Mouse (Mus musculus): ENCODE measurements around the gene Fhl2. TPM values are rescaled to one million over a fixed set of nuclear protein-coding genes. Genes with fewer than 3 reads are reported as not detected.
A peak's percentile ranks its signal among the peaks of the same experiment; 100 is the strongest.

Fhl2 gene
- polyA plus RNA-seq, 1 experiment from 2014 or later = 11.2 TPM

DNA sequence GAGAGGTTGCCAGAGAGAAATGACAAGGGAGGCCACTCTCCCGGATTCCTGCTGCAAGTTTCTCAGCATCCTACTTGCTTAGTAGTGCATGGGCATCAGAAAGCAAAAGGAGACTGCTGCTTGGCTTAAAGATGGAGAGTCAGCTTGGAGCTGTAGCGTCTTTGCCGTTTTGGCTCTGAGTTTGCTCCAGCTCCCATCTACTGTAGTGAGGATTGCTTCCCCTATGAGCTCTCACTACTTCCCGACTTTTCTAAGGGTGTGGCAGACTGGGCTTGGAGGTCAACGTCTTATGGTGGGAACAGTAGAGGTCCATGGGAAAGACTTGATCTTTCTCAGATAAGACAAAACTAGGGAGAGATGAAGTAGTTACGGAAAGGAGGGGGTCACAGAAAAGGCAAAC lies 15.9 kb downstream of the Fhl2 start:
- no peaks in the 10 kb centered on the region for H3K9me3 ChIP-seq

DNA sequence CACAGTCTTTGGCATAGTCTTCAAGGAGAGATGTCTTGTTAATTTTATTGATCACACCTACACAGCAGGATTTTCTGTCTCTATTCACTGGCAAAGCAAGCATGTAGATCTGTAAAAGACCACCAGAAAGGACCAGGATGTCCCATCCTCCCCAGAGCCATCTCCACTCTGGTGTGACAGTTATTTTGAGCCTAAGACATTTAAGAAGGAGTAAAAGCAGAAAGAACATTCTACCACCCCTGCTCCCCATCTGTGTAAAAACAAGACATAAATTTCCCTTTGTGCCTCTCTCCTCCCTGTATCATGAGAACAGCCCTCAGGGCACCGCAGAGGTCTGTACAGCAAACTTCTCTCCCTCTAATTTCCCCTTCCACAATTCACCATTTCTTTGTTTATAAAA lies 18.0 kb downstream of the Fhl2 start:
- Histone ChIP-seq H3K27ac (no peak overlapping the region), H3K36me3 (no peaks in the 10 kb centered on the region), H3K9me3 (no peaks in the 10 kb centered on the region), H3K4me3 (no peak overlapping the region), H3K27me3 (ENCODE audit: insufficient read depth, poor library complexity, severe bottlenecking) (no peaks in the 10 kb centered on the region), H3K4me1 (replicated peaks) (no peaks in the 10 kb centered on the region)
- no peak for DNase-seq (ENCODE audit: low spot score)
- 97% methylated on average over 1 of the region's 1 CpGs for WGBS

More for the DNA sequence above, 15.9 kb downstream of the Fhl2 start:
- peaks cover under 1% of the 10 kb centered on the region for H3K4me1 ChIP-seq (replicated peaks)
- no peak overlapping the region for H3K27ac ChIP-seq
- no peaks in the 10 kb centered on the region for H3K27me3 ChIP-seq (ENCODE audit: insufficient read depth, poor library complexity, severe bottlenecking)
- H3K4me3 ChIP-seq = no peak overlapping the region
- 90% methylated on average over 6 of the region's 6 CpGs for WGBS
- no peak for DNase-seq (ENCODE audit: low spot score)
- H3K36me3 ChIP-seq = no peaks in the 10 kb centered on the region

DNA sequence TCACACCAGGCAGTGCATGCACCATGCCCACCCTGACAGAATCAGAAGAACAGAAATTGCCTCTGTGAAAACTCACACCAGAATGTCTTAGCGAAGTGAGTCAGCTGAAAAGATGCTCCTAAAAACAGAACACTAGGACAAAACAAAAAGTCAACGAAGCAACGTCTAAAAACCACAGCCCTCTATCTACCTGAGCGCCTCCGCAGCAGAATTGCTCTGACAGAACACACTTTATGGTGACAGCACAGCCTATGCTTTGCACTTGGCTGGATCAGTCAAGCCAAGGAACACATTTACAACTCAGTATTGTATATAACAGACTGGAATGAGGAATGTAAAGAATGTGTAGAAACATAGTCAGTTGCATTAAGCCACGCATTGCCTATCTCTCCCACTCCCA lies 18.4 kb downstream of the Fhl2 start:
- Histone ChIP-seq H3K36me3 (no peaks in the 10 kb centered on the region), H3K4me3 (no peak overlapping the region), H3K27ac (no peak overlapping the region), H3K4me1 (replicated peaks) (no peaks in the 10 kb centered on the region), H3K27me3 (ENCODE audit: insufficient read depth, poor library complexity, severe bottlenecking) (no peaks in the 10 kb centered on the region), H3K9me3 (no peaks in the 10 kb centered on the region)
- 85% methylated on average over 6 of the region's 6 CpGs for WGBS
- DNase-seq (ENCODE audit: low spot score) = no peak

DNA sequence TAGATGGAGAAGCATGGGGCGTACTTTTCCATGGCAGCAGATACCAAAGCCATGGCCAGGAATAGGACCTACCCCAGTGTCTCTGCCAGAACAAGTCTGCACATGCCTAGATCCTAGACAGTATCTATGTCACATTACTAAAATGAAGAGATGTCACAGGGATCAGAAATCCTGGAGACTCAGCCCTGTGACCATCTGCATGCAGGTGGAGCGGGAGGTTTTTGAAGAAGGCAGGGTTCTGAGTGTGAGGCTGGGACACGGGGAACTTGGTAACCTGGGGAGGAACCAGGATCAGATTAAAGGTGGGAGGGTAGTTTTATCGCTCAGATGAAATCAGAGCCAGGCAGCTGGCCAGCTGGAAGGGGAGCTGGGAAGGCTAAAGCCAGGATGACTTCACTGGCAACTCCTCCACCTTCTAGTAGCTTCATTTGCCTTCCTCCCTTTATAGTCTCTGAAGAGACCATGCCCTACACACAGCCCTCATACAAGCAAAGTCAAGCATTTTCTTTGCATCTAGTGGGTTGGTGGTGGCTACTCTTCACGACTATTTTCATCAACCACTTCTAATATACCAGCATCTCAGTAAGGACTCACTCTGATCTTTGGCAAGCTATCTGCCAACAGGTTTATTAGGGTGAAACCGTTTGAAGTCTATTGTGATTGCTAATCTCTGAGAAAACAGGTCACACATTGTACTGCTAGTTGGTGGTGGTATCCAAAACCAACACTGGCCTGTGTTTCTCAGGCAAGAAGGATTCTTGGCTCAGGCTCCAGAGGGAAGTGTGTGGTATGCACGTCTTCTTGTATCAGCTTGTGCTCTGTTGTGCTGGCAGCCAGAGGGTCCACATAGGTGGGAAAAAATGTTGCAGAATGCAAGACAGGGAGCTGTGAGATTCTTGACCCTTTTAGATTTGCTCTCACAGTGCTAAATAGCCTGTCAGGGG lies 23.2 kb downstream of the Fhl2 start:
- no peak overlapping the region for H3K4me3 ChIP-seq
- H3K27me3 ChIP-seq (ENCODE audit: insufficient read depth, poor library complexity, severe bottlenecking) = no peaks in the 10 kb centered on the region
- DNase-seq (ENCODE audit: low spot score) = no peak
- H3K27ac ChIP-seq = no peak overlapping the region
- no peaks in the 10 kb centered on the region for H3K4me1 ChIP-seq (replicated peaks)
- H3K9me3 ChIP-seq = no peaks in the 10 kb centered on the region
- H3K36me3 ChIP-seq = no peaks in the 10 kb centered on the region
- WGBS = 81% methylated on average over 7 of the region's 7 CpGs

DNA sequence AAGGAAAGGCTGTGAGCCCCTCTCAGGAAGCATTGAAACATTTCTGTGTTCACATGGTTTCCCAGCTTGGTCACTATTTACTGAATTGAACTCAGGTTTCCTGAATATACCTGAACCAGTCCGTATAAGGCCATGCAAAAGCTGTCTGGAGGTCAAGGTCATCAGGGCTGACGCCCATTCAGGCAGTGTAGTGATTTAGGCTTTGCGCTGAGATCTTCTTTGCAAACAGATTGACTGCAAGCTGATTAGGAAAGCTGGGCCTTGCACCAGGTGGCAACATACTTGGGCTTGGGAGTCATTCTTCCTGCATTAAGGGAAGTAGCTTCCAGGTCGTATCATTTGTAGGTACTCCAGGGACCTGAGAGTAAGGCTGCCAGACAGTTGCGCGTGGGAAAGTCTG lies 25.0 kb downstream of the Fhl2 start:
- DNase-seq (ENCODE audit: low spot score) = no peak
- no peak overlapping the region for H3K27ac ChIP-seq
- 88% methylated on average over 6 of the region's 6 CpGs for WGBS
- no peaks in the 10 kb centered on the region for H3K27me3 ChIP-seq (ENCODE audit: insufficient read depth, poor library complexity, severe bottlenecking)
- no peaks in the 10 kb centered on the region for H3K36me3 ChIP-seq
- H3K4me1 ChIP-seq (replicated peaks) = no peaks in the 10 kb centered on the region
- no peaks in the 10 kb centered on the region for H3K9me3 ChIP-seq
- H3K4me3 ChIP-seq = no peak overlapping the region

DNA sequence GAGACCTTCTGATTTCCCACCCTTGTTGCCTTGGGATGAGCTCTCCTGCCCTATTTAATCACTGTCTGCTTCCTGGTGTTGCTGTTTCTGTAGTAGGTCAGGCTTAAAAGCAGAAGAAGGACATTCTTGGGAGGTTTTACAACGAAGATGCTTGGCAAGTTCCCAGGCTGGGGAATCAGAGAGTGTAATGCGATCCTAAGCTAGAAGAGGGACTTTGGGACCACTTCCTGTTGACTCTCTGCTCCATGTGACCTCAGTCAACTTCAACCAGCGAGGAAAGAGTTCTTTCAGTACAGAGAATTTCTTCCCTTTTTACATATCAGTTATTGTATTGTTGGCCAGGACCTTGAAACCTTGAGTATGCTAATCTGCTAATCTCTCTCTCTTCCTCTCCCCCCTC lies 25.7 kb downstream of the Fhl2 start:
- Histone ChIP-seq H3K4me3 (no peak overlapping the region), H3K27me3 (ENCODE audit: insufficient read depth, poor library complexity, severe bottlenecking) (no peaks in the 10 kb centered on the region), H3K9me3 (no peaks in the 10 kb centered on the region), H3K27ac (no peak overlapping the region), H3K4me1 (replicated peaks) (no peaks in the 10 kb centered on the region), H3K36me3 (no peaks in the 10 kb centered on the region)
- no peak for DNase-seq (ENCODE audit: low spot score)
- WGBS = 37% methylated on average over 3 of the region's 3 CpGs

DNA sequence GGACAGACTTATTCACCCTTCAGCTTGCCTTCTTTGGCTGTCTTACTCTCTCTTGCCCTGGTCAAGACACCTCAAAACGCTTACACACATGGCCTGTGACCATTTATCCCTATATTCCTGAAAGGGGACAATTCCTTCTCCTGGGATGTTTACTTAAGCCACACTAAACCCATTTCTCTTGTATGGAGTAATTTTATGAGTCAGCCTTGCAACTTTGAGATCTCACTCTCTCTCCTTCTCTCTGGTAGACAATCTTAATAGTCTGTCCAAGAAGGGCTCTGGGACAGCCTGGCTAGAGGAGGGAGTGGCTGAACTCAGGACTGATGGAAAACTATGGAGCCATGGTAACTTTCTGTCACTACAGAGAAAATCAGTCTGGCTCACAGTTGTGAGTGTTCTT lies 27.1 kb downstream of the Fhl2 start:
- peaks cover 5% of the 10 kb centered on the region for H3K27me3 ChIP-seq (ENCODE audit: insufficient read depth, poor library complexity, severe bottlenecking)
- no peaks in the 10 kb centered on the region for H3K36me3 ChIP-seq
- DNase-seq (ENCODE audit: low spot score) = no peak
- H3K9me3 ChIP-seq = peaks cover 4% of the 10 kb centered on the region; the same call in 1 of the 2 replicates
- H3K27ac ChIP-seq = no peak overlapping the region
- H3K4me3 ChIP-seq = no peak overlapping the region
- WGBS = 83% methylated on average over 1 of the region's 1 CpGs
- no peaks in the 10 kb centered on the region for H3K4me1 ChIP-seq (replicated peaks)

DNA sequence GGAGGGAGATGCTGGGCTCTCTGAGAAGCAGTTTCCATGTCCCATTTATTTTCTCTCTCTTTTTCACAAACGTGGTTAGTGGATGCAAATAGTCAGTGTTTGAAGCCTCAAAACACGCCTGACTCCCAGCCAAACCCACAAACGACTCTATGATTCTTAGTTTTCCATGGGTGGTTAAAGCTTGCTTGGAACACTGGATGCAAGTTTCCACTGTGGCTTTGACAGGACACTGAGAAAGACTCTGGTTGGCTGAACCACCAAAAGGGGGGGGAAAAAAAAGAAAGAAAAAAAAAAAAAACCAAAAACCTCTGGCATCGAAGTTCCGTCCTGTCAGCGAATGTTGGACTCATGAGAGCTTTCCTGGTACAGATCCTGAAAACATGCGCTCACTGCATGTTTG lies 27.6 kb downstream of the Fhl2 start:
- peaks cover 9% of the 10 kb centered on the region for H3K27me3 ChIP-seq (ENCODE audit: insufficient read depth, poor library complexity, severe bottlenecking)
- H3K36me3 ChIP-seq = no peaks in the 10 kb centered on the region
- no peak overlapping the region for H3K4me3 ChIP-seq
- peaks cover 6% of the 10 kb centered on the region; the same call in 1 of the 2 replicates for H3K9me3 ChIP-seq
- no peaks in the 10 kb centered on the region for H3K4me1 ChIP-seq (replicated peaks)
- no peak overlapping the region for H3K27ac ChIP-seq
- DNase-seq (ENCODE audit: low spot score) = no peak
- WGBS = 84% methylated on average over 7 of the region's 7 CpGs

DNA sequence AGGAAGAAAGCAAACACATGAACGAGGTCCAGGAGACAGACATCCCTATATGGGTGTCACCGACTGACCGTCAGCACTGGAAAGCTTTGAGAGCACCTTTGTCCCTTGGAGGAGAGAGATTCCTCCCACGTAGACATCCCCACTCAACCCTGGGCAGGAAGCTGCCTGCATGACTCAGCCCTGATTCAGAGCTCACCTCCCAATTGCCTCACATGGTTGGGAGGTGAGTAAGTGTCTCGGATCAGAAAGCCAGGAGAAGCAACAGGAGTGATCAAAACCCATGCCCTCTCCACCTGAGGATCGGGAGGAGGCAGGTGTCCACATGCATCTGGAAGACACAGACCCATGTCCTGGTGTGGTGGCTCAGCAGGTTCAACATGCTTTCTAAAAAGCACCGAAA lies 28.2 kb downstream of the Fhl2 start:
- DNase-seq (ENCODE audit: low spot score) = no peak
- Histone ChIP-seq H3K27ac (no peak overlapping the region), H3K9me3 (peaks cover 6% of the 10 kb centered on the region; the same call in 1 of the 2 replicates), H3K4me1 (replicated peaks) (peaks cover 6% of the 10 kb centered on the region), H3K27me3 (ENCODE audit: insufficient read depth, poor library complexity, severe bottlenecking) (peaks cover 13% of the 10 kb centered on the region), H3K36me3 (no peaks in the 10 kb centered on the region), H3K4me3 (no peak overlapping the region)
- 82% methylated on average over 7 of the region's 7 CpGs for WGBS

DNA sequence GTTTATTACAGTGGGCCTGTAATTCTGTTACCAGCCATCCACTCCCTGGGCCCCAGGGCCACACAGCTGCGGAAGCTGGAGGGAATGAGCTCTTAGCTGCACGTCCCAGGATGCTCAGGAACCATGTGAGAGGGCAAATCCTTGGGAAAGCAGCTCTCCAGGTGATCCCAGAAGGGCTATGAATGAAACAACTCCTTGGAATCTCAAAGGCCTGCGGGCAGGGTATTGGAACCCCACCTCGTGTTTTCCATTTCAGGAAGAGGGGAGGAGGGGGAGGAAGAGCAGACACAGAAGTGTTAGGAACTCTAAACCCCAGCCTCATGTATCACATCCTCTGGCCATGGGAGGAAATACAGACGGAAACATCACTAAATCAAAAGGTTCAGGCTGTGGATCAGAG lies 28.8 kb downstream of the Fhl2 start:
- 57% methylated on average over 5 of the region's 5 CpGs for WGBS
- Histone ChIP-seq H3K4me1 (replicated peaks) (peaks cover 12% of the 10 kb centered on the region), H3K27ac (no peak overlapping the region), H3K4me3 (no peak overlapping the region), H3K36me3 (no peaks in the 10 kb centered on the region), H3K9me3 (peaks cover 6% of the 10 kb centered on the region; the same call in 1 of the 2 replicates), H3K27me3 (ENCODE audit: insufficient read depth, poor library complexity, severe bottlenecking) (peaks cover 16% of the 10 kb centered on the region)
- no peak for DNase-seq (ENCODE audit: low spot score)

DNA sequence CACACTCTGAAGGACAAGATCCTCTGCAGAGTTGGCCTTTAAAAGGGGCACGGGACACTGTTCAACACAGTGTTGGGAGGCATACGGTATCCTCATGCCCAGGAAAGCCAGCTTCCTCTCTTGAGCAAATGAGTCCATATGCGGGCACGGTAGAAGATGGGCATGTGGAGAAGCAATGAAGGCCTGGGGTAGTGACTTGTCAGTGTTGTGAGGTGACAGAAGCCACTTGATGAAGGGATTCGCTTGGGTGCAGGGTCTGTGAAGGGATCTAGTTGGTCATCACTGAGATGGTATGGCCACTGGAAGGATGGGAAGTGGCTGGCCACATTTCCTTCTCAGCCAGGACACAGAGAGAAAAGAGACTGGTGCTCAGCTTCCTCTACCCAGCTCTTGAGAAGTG lies 32.2 kb downstream of the Fhl2 start:
- Histone ChIP-seq H3K9me3 (peaks cover 6% of the 10 kb centered on the region; the same call in 1 of the 2 replicates), H3K27ac (no peak overlapping the region), H3K27me3 (ENCODE audit: insufficient read depth, poor library complexity, severe bottlenecking) (peaks cover 21% of the 10 kb centered on the region), H3K4me3 (no peak overlapping the region), H3K36me3 (no peaks in the 10 kb centered on the region), H3K4me1 (replicated peaks) (peaks cover 17% of the 10 kb centered on the region)
- DNase-seq (ENCODE audit: low spot score) = no peak
- 96% methylated on average over 5 of the region's 5 CpGs for WGBS

DNA sequence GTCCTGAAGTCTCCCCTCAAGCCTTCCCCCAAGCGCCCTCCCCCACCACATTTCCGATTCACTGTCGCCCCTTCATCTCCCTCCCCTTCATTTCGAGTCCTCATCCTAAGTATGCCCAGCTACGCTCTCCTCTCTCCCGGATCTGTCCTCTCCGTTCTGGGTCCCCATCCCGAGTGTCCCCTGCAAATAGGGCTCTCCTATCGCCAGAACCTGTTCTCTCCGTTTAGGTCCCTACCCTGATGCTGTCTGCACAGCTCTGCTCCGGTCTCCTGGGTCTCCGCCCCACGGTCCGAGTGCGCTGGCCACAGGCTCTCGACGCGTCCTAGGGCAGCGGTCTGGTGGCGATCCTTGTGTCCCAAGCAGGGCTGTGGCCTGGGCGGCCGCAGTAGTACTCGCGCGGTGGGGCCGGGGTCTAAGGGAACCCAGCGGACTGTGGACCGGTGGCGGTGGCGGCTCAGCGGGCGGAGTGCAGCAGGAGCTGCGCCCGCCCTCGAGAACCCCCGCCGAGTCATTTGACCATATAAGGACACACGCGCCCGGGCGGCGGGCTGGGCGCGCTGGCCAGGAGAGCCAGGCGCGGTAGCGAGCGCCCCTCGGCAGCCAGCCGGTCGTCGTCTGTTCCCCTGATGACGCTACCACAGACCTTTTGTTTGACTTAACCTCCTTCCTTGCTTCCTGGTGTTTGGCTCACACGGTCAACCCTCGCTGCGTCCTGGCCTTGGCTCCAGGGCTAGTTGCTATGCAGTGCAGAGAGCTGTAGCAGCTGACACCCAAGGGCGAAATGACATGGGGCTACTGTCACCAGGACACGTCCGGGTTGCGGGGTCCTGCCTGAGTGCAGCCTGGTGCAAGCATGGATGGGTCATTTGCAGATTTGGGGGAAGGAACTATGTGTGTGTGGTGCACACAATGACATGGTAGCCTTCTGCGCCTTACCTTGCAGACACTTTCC lies 33.0 kb downstream of the Fhl2 start:
- Histone ChIP-seq H3K4me3 (peak overlapping the region; percentile 64), H3K4me1 (replicated peaks) (peaks cover 21% of the 10 kb centered on the region), H3K36me3 (no peaks in the 10 kb centered on the region), H3K9me3 (peaks cover 6% of the 10 kb centered on the region; the same call in 1 of the 2 replicates), H3K27me3 (ENCODE audit: insufficient read depth, poor library complexity, severe bottlenecking) (peaks cover 21% of the 10 kb centered on the region), H3K27ac (peak overlapping the region; percentile 87)
- 5% methylated on average over 61 of the region's 61 CpGs for WGBS
- DNase-seq (ENCODE audit: low spot score) = peak; percentile 74

DNA sequence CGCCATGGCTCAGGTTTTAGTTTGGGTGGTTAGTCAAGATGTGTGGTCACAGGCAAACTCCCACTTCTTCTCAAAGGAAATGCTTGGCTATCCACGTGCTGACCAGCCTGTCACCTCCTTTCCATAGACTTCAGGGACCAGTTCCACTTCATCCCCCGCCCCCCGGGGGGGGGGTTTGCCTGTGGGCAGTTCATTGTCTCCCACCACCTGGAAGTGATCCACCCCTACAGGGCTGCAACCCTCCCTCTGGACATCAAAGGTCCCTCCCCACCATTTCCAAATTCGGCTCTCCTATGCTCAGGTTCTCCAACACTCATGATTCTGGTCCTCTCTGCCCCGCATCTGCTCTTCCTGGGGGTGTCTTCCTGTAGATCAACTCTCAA lies 33.7 kb downstream of the Fhl2 start:
- DNase-seq (ENCODE audit: low spot score) = peak; percentile 40
- H3K9me3 ChIP-seq = peaks cover 6% of the 10 kb centered on the region; the same call in 1 of the 2 replicates
- WGBS = 4% methylated on average over 6 of the region's 6 CpGs
- H3K27ac ChIP-seq = peak overlapping the region; percentile 87
- peaks cover 21% of the 10 kb centered on the region for H3K27me3 ChIP-seq (ENCODE audit: insufficient read depth, poor library complexity, severe bottlenecking)
- peaks cover 21% of the 10 kb centered on the region for H3K4me1 ChIP-seq (replicated peaks)
- peak overlapping the region; percentile 64 for H3K4me3 ChIP-seq
- H3K36me3 ChIP-seq = no peaks in the 10 kb centered on the region

All from hindbrain, embryonic 10.5 days (tissue).